Mouse (Mus musculus): ENCODE results near the gene Acyp2.

- TF ChIP-seq CTCF (IDR thresholded peaks at IDR 0.05; ENCODE audit: low read depth) (no peak), EP300 (optimal IDR thresholded peaks at IDR 0.05) (no peak)
Observed at GRCm38 (mm10) chr11:30570568-30570967, 78.8 kb downstream of the Acyp2 start.

Measured in stomach, postnatal 0 days (tissue).